Mouse (Mus musculus): ENCODE results near the gene Scml4. TPM values are rescaled to one million over a fixed set of nuclear protein-coding genes. Genes with fewer than 3 reads are reported as not detected.
A peak's percentile ranks its signal among the peaks of the same experiment; 100 is the strongest.

The Scml4 gene
- polyA plus RNA-seq, 1 experiment from 2014 or later, result 0.64 TPM

DNA sequence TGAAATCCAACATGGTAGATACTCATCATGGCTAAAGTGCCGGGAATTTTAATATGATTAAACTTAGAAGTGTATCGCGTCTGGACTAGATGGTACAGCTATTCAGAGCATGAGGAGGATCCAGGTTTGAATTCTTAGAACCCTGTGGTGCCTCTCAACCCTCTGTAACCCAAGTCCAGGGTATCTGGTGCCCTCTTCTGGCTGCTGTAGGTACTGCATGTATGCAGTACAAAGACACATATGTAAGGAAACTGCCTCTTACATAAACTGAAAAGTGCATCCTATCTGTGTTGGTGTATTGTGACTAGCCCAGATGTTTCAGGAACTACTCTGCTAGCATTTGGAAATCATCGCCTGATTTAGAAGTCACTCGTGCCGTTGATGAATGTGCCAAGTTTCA lies 129.7 kb downstream of the Scml4 start:
- 35% methylated on average over 6 of the region's 6 CpGs for WGBS
- Histone ChIP-seq H3K4me3 (no peak overlapping the region), H3K27ac (replicated peaks) (no peak overlapping the region), H3K4me1 (peaks cover 53% of the 10 kb centered on the region), H3K27me3 (replicated peaks; ENCODE audit: low read depth, poor library complexity, severe bottlenecking) (peaks cover 40% of the 10 kb centered on the region; the same call in 1 of the 2 replicates), H3K9me3 (no peaks in the 10 kb centered on the region), H3K36me3 (replicated peaks) (no peaks in the 10 kb centered on the region)
- DNase-seq (ENCODE audit: low spot score), result peak; percentile 85

DNA sequence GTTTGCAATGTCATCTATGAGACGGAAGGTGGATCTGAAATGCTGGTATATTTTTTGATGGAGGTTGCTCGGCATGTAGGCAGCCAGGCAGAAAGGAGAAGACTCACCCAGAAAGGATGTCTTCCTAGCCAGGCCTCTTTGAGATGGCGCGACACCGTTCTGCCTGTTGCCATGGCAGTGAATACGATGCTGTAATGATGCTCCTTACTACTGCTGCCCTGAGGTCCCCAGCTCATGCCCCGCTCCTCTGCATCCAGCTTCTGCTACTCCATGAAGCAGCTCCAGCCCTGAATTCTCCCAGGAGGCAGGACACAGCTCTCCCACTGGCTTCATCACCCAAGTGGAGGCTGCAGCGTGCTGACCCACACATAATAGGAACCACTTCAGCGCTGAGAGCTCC lies 130.8 kb downstream of the Scml4 start:
- Histone ChIP-seq H3K27me3 (replicated peaks; ENCODE audit: low read depth, poor library complexity, severe bottlenecking) (peaks cover 38% of the 10 kb centered on the region; the same call in 1 of the 2 replicates), H3K4me3 (no peak overlapping the region), H3K4me1 (peaks cover 63% of the 10 kb centered on the region), H3K27ac (replicated peaks) (peak overlapping the region; percentile 69), H3K36me3 (replicated peaks) (no peaks in the 10 kb centered on the region), H3K9me3 (no peaks in the 10 kb centered on the region)
- no peak for DNase-seq (ENCODE audit: low spot score)
- 74% methylated on average over 9 of the region's 9 CpGs for WGBS

DNA sequence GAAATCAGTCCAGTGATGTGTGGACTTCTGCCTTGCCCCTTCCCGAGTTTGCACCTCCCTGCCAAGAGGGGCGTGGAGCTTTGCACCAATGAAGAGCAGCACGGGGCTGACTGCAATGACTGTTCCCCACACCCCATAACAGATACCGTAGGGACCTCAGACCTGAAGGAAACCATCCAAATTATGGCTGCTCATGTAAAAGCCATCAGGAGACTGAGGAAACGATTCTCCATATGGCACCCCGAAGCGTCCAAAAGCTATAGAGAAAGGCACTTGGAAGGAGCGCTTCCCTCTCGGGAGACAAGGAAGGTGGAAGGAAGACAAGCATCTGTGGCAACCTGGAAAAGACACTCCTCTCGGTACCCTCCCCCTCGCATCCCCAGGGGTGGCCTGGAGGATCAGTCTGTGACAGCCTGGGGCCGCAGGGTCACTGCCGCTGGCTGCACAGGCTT lies 134.2 kb downstream of the Scml4 start:
- DNase-seq (ENCODE audit: low spot score), result peak; percentile 54
- H3K36me3 ChIP-seq (replicated peaks), result no peaks in the 10 kb centered on the region
- peaks cover 60% of the 10 kb centered on the region for H3K4me1 ChIP-seq
- H3K27me3 ChIP-seq (replicated peaks; ENCODE audit: low read depth, poor library complexity, severe bottlenecking), result peaks cover 35% of the 10 kb centered on the region; the same call in 1 of the 2 replicates
- 21% methylated on average over 13 of the region's 13 CpGs for WGBS
- H3K9me3 ChIP-seq, result no peaks in the 10 kb centered on the region
- H3K4me3 ChIP-seq, result peak overlapping the region; percentile 33
- H3K27ac ChIP-seq (replicated peaks), result peak overlapping the region; percentile 82

DNA sequence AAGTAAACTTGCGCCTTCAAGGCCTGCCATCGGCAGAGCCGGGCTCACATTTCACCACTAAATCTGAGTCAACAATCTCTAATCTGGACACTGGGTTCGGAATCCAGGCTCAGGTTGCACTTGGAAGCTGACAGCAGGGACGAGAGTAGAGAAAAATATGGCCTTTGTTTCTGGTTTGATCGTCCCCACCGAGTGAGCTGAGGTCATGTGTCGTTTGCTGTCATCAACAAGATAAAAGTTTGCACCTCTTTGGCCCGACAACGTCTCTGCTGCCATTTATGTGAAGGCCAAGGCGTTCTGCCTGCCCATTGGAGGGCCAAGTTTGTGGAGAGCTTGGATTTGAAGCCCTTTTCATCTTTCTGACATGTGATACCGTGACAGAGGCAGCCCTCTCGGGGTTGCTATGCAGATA lies 135.3 kb downstream of the Scml4 start:
- DNase-seq (ENCODE audit: low spot score), result peak; percentile 71
- peaks cover 36% of the 10 kb centered on the region for H3K27me3 ChIP-seq (replicated peaks; ENCODE audit: low read depth, poor library complexity, severe bottlenecking)
- no peak overlapping the region for H3K4me3 ChIP-seq
- H3K9me3 ChIP-seq, result no peaks in the 10 kb centered on the region
- H3K4me1 ChIP-seq, result peaks cover 60% of the 10 kb centered on the region
- whole genome bisulfite sequencing, result 18% methylated on average over 13 of the region's 13 CpGs
- no peaks in the 10 kb centered on the region for H3K36me3 ChIP-seq (replicated peaks)
- H3K27ac ChIP-seq (replicated peaks), result peak overlapping the region; percentile 82

DNA sequence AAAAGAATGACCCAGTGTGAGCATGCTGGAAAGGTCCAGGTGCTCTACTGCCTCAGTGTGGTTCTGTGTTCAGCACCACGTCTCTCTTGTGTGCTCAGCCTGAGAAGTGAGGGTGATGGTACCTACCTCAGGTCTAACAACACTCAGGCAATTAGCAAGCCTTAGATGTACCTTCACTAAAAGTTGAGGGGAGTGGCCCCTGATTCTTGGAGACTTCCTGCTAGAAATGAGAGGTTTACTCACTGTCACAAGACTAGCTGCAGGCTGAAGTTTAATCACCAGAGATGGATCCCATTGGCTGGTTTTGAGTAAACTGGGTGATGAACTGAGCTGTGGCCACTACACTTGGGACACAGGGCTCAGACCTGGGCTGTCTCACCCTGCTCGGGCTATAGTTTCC lies 137.1 kb downstream of the Scml4 start:
- DNase-seq (ENCODE audit: low spot score), result no peak
- Histone ChIP-seq H3K4me1 (peaks cover 65% of the 10 kb centered on the region), H3K27ac (replicated peaks) (peak overlapping the region; percentile 82), H3K36me3 (replicated peaks) (no peaks in the 10 kb centered on the region), H3K9me3 (no peaks in the 10 kb centered on the region), H3K4me3 (no peak overlapping the region), H3K27me3 (replicated peaks; ENCODE audit: low read depth, poor library complexity, severe bottlenecking) (peaks cover 23% of the 10 kb centered on the region; the same call in 1 of the 2 replicates)
- 91% methylated on average over 2 of the region's 2 CpGs for WGBS

DNA sequence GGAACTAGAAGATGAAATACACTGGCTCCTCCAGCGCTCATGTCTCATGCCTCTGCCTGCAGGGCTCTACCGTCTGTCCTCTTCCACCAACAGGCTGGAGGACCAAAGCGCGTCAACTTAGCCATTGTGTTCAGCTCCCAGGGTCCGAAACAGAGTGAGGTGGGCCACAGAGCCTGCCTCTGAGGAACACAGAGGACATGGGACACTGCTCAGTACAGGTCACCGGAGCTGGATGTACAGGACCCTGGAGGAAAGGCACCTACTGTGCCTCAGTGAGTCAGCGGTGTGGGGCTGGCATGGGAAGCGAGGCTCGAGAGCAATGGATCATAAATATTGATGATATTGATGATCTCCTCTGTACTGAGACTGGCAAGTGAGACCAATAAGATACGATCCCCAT lies 139.2 kb downstream of the Scml4 start:
- WGBS, result 94% methylated on average over 10 of the region's 10 CpGs
- H3K27ac ChIP-seq (replicated peaks), result no peak overlapping the region
- H3K27me3 ChIP-seq (replicated peaks; ENCODE audit: low read depth, poor library complexity, severe bottlenecking), result peaks cover 7% of the 10 kb centered on the region; the same call in 1 of the 2 replicates
- 0 out of 2 replicates have a peak, but pooled peaks cover under 1% of the 10 kb centered on the region for H3K36me3 ChIP-seq (replicated peaks)
- no peak overlapping the region for H3K4me3 ChIP-seq
- no peaks in the 10 kb centered on the region for H3K9me3 ChIP-seq
- peaks cover 68% of the 10 kb centered on the region for H3K4me1 ChIP-seq
- DNase-seq (ENCODE audit: low spot score), result no peak

DNA sequence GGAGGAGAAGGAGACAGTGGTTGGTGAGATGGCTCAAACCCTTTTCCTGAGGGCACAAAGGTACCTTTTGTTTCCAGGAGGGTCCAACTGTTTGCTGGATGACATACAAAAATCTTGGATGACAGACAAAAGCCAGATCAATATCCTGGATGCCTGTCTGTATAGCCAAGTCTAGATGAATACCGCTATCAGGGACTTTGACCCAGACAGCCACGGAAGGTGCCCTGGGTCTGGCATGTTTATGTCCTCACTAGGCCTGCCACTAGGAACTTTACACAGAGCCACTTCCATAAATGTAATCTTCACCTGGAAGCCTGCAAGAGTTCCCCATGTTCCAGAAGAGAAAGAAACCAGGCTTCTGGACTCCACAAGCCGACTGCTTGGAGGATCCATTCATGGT lies 141.3 kb downstream of the Scml4 start:
- Histone ChIP-seq H3K4me1 (peaks cover 55% of the 10 kb centered on the region), H3K9me3 (no peaks in the 10 kb centered on the region), H3K27me3 (replicated peaks; ENCODE audit: low read depth, poor library complexity, severe bottlenecking) (peaks cover 4% of the 10 kb centered on the region; the same call in 1 of the 2 replicates), H3K4me3 (no peak overlapping the region), H3K36me3 (replicated peaks) (0 out of 2 replicates have a peak, but pooled peaks cover 5% of the 10 kb centered on the region), H3K27ac (replicated peaks) (peak overlapping the region; percentile 87)
- DNase-seq (ENCODE audit: low spot score), result no peak
- 78% methylated on average over 3 of the region's 3 CpGs for WGBS

DNA sequence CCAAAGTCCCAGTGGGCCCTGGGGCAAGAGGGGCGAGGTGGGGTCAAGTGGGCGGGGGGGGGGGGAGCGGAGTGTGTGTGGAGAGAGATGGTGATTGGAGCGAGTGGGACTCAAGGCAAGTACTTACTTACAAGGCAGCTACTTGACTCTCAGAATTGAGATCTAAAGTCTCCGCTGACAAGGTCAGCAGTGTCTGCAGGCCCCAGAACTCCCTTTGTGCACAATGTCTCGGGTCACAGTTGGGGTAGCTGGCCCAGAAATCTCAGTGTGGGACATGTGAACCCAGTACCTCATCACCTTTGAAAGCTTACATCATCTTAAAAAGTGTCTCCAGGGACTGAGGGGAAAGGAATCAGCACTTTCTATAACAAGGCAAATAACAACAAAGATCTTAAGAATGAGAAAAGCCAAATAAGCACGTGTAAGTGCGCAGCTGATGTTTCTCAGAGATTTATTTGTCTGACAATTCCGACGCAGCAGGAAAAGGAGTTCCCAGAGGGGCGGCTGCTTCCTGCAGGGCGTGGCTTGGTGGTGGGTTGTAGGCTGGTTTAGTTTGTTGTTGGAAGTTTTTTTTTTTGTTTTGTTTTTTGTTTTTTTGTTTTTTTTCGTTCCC lies 142.0 kb downstream of the Scml4 start:
- peak; percentile 58 for DNase-seq (ENCODE audit: low spot score)
- WGBS, result 3% methylated on average over 13 of the region's 13 CpGs
- H3K36me3 ChIP-seq (replicated peaks), result 0 out of 2 replicates have a peak, but pooled peaks cover 5% of the 10 kb centered on the region
- H3K27ac ChIP-seq (replicated peaks), result peak overlapping the region; percentile 87
- H3K27me3 ChIP-seq (replicated peaks; ENCODE audit: low read depth, poor library complexity, severe bottlenecking), result peaks cover 4% of the 10 kb centered on the region; the same call in 1 of the 2 replicates
- H3K4me3 ChIP-seq, result peak overlapping the region; percentile 52
- no peaks in the 10 kb centered on the region for H3K9me3 ChIP-seq
- H3K4me1 ChIP-seq, result peaks cover 48% of the 10 kb centered on the region

DNA sequence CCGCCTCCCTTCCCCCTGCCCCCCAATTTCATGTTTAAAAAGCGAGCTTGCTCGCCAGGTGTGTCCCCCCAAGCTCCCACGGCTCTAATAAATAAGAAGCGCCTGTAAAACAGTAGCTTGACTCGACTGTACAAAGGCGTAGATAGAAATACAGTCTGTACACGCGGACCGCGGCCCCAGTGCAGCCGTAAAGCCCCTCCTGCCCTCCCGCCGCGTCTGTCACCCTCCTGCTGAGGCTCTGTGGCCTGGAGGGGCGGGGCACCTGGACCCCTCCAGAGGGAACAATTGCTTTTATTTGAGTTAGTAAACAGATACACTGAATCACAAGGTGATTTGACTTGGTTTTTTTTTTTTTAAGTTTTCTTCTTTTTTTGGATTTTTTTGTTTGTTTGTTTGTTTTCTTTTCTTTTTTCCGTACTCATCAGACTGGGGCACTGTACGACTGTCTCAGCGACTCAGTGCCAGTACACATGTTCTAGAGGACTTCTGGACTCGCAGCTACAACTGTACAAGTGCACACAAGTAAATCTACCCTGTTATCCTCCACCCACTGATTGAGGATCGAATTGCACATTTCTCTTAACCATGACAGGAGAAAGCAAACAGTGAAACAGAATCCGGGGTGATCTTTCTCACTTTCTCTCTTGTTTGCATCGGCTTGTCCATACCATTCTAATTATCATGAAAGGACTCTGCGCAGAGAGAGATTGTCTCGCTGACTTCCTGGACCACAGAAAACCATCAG lies 142.7 kb downstream of the Scml4 start:
- DNase-seq (ENCODE audit: low spot score), result peak; percentile 66
- H3K4me3 ChIP-seq, result peak overlapping the region; percentile 52
- peaks cover 42% of the 10 kb centered on the region for H3K4me1 ChIP-seq
- WGBS, result 4% methylated on average over 25 of the region's 25 CpGs
- peaks cover 4% of the 10 kb centered on the region; the same call in 1 of the 2 replicates for H3K27me3 ChIP-seq (replicated peaks; ENCODE audit: low read depth, poor library complexity, severe bottlenecking)
- H3K36me3 ChIP-seq (replicated peaks), result 0 out of 2 replicates have a peak, but pooled peaks cover 5% of the 10 kb centered on the region
- no peaks in the 10 kb centered on the region for H3K9me3 ChIP-seq
- H3K27ac ChIP-seq (replicated peaks), result peak overlapping the region; percentile 87

DNA sequence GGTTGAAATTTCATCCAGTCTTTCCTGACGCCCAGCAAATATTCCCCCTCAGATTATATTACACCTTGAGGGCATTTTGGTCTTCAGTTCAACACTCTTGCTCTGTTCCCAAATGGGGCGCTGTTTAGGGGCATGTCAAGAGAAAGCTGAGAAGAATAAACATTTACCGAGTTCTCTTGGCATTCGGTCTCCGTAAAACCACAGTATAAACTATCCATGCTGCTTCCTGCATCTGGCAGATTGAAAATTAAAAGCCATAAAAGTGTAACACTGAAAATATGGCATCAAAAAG lies 143.2 kb downstream of the Scml4 start:
- 12% methylated on average over 5 of the region's 5 CpGs for WGBS
- peak overlapping the region; percentile 52; the same call in 1 of the 2 replicates for H3K4me3 ChIP-seq
- no peaks in the 10 kb centered on the region for H3K9me3 ChIP-seq
- H3K4me1 ChIP-seq, result peaks cover 47% of the 10 kb centered on the region
- H3K27ac ChIP-seq (replicated peaks), result peak overlapping the region; percentile 87
- peaks cover 9% of the 10 kb centered on the region for H3K27me3 ChIP-seq (replicated peaks; ENCODE audit: low read depth, poor library complexity, severe bottlenecking)
- DNase-seq (ENCODE audit: low spot score), result no peak
- 0 out of 2 replicates have a peak, but pooled peaks cover 5% of the 10 kb centered on the region for H3K36me3 ChIP-seq (replicated peaks)

DNA sequence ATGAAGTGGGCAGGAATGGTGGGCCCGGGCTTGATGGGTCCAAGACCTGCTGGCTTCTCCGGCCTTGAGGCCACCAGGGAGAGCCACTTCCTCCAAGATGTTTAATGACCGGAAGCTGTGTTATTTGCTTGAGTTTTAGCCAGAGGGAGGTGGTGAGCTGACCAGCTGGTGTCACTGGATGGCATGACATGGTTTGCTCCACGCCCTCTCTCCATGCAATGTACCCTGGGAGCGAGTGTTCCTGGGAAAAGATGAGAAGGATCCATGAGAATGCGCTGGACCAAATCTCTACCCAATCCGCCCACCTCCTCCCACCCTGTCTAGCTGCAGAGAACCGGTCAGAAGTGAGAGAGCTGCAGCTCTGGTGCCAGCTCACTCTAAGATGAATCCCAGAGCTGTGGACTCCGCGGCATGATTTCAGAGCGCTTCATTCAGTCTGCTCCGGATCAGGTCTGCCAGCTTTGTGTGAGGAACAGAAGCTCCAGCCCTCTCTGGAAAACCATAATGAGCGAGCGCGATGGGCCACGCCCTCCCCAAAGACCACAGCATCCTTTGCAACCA lies 144.1 kb downstream of the Scml4 start:
- Histone ChIP-seq H3K4me3 (no peak overlapping the region), H3K27ac (replicated peaks) (peak overlapping the region; percentile 73), H3K36me3 (replicated peaks) (0 out of 2 replicates have a peak, but pooled peaks cover 5% of the 10 kb centered on the region), H3K27me3 (replicated peaks; ENCODE audit: low read depth, poor library complexity, severe bottlenecking) (peaks cover 8% of the 10 kb centered on the region), H3K4me1 (peaks cover 48% of the 10 kb centered on the region), H3K9me3 (no peaks in the 10 kb centered on the region)
- no peak for DNase-seq (ENCODE audit: low spot score)
- 86% methylated on average over 16 of the region's 16 CpGs for whole genome bisulfite sequencing

DNA sequence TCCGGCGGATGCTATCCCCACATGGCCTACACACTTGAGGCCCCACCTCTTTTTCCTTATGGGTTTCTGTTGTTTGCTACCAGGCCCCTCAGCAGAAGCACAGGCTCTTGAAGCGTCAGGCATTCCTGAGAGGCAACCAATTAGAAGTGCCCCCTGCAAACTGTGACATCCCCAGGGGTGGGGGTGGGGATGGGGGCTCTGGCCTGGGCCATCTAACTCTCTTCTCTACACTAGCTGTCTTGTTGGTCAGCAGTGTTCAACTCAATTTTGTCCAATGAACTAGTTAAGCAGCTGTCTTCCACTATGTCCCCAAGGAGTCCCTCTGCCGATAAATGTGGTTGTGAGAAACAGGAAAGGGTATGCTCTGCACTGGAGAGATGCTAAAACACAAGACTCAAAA lies 144.9 kb downstream of the Scml4 start:
- Histone ChIP-seq H3K9me3 (no peaks in the 10 kb centered on the region), H3K27me3 (replicated peaks; ENCODE audit: low read depth, poor library complexity, severe bottlenecking) (peaks cover 6% of the 10 kb centered on the region), H3K4me3 (no peak overlapping the region), H3K36me3 (replicated peaks) (0 out of 2 replicates have a peak, but pooled peaks cover 5% of the 10 kb centered on the region), H3K27ac (replicated peaks) (peak overlapping the region; percentile 73; the same call in 1 of the 2 replicates), H3K4me1 (peaks cover 48% of the 10 kb centered on the region)
- 79% methylated on average over 4 of the region's 4 CpGs for whole genome bisulfite sequencing
- no peak for DNase-seq (ENCODE audit: low spot score)

Measured in embryonic facial prominence, embryonic 10.5 days (tissue).